Mouse (Mus musculus): ENCODE measurements around the gene Fosl1. TPM values are rescaled to one million over a fixed set of nuclear protein-coding genes. Genes with fewer than 3 reads are reported as not detected.

The Fosl1 gene
- polyA plus RNA-seq, 1 experiment from 2014 or later, result 0.34 TPM

- Histone ChIP-seq H3K27me3 (ENCODE audit: insufficient read depth, poor library complexity, severe bottlenecking) (peaks cover 55% of the 10 kb centered on the region), H3K9me3 (no peaks in the 10 kb centered on the region), H3K27ac (no peak overlapping the region), H3K4me1 (peaks cover 42% of the 10 kb centered on the region), H3K36me3 (peaks cover 16% of the 10 kb centered on the region), H3K4me3 (no peak overlapping the region)
- no peak for DNase-seq (ENCODE audit: low spot score)
- WGBS, result 69% methylated on average over 6 of the region's 6 CpGs
Measured at GRCm38 (mm10) chr19:5451766-5452165, 4.4 kb downstream of the Fosl1 start.

DNA sequence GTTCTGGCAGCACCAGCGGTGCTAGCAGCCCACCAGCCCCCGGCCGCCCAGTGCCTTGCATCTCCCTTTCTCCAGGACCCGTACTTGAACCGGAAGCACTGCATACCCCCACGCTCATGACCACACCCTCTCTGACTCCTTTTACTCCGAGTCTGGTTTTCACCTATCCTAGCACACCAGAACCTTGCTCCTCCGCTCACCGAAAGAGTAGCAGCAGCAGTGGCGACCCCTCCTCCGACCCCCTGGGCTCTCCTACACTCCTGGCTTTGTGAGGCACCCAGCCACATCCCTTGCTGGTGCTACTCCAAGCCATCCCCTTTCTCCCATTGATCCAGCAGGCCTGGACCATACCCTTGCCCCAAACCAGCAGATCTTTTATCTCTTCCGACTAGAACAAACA lies 7.7 kb downstream of the Fosl1 start:
- Histone ChIP-seq H3K4me3 (peak overlapping the region; percentile 90), H3K36me3 (peaks cover 16% of the 10 kb centered on the region), H3K4me1 (peaks cover 38% of the 10 kb centered on the region), H3K27me3 (ENCODE audit: insufficient read depth, poor library complexity, severe bottlenecking) (peaks cover 29% of the 10 kb centered on the region; the same call in 1 of the 2 replicates), H3K27ac (no peak overlapping the region; the same call in 1 of the 2 replicates), H3K9me3 (no peaks in the 10 kb centered on the region)
- 77% methylated on average over 12 of the region's 12 CpGs for WGBS
- DNase-seq (ENCODE audit: low spot score), result no peak

GRCm38 (mm10) chr19:5455568-5455967 lies 8.2 kb downstream of the Fosl1 start:
- H3K4me3 ChIP-seq, result peak overlapping the region; percentile 90
- H3K9me3 ChIP-seq, result no peaks in the 10 kb centered on the region
- H3K36me3 ChIP-seq, result peaks cover 16% of the 10 kb centered on the region
- no peak for DNase-seq (ENCODE audit: low spot score)
- H3K27me3 ChIP-seq (ENCODE audit: insufficient read depth, poor library complexity, severe bottlenecking), result peaks cover 24% of the 10 kb centered on the region; the same call in 1 of the 2 replicates
- H3K27ac ChIP-seq, result peak overlapping the region; percentile 96
- WGBS, result 60% methylated on average over 8 of the region's 8 CpGs
- H3K4me1 ChIP-seq, result peaks cover 38% of the 10 kb centered on the region

DNA sequence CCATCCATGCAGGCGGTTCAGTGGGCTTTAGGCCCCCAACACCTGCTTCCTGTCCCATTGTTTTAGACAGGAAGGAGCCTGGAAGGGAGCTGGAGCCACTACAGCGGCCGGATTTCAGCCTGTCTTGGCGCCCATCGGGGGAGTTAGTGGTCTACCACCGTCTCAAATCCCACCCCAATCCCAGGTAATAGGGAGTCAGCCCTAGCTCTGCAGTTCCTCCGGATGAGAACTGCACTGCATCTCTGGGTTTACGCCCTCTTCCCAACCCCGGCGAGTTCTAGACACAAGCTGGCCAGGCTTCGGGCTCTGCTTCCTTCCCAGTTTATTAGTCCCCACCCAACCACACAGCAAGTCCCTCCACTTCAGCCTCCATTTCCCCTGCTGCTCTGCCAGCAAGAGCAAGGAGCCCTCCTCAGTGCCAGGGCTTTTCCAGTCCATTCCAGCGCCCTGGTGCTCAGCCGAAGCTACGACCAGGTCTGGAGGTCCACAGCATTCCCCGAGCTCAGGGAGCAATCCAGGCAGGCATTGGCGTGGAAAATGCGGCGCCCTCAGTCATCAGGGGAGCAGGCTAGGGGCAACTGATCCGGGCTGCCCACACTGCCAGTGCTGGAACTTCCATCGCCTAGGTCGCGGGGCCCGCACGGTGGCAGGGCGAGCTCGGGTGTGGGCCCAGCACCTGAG lies 9.0 kb downstream of the Fosl1 start:
- 4% methylated on average over 26 of the region's 26 CpGs for WGBS
- H3K4me3 ChIP-seq, result peak overlapping the region; percentile 90
- H3K27ac ChIP-seq, result peak overlapping the region; percentile 96
- no peaks in the 10 kb centered on the region for H3K9me3 ChIP-seq
- H3K36me3 ChIP-seq, result peaks cover 16% of the 10 kb centered on the region
- DNase-seq (ENCODE audit: low spot score), result no peak
- H3K27me3 ChIP-seq (ENCODE audit: insufficient read depth, poor library complexity, severe bottlenecking), result peaks cover 16% of the 10 kb centered on the region; the same call in 1 of the 2 replicates
- peaks cover 44% of the 10 kb centered on the region for H3K4me1 ChIP-seq

DNA sequence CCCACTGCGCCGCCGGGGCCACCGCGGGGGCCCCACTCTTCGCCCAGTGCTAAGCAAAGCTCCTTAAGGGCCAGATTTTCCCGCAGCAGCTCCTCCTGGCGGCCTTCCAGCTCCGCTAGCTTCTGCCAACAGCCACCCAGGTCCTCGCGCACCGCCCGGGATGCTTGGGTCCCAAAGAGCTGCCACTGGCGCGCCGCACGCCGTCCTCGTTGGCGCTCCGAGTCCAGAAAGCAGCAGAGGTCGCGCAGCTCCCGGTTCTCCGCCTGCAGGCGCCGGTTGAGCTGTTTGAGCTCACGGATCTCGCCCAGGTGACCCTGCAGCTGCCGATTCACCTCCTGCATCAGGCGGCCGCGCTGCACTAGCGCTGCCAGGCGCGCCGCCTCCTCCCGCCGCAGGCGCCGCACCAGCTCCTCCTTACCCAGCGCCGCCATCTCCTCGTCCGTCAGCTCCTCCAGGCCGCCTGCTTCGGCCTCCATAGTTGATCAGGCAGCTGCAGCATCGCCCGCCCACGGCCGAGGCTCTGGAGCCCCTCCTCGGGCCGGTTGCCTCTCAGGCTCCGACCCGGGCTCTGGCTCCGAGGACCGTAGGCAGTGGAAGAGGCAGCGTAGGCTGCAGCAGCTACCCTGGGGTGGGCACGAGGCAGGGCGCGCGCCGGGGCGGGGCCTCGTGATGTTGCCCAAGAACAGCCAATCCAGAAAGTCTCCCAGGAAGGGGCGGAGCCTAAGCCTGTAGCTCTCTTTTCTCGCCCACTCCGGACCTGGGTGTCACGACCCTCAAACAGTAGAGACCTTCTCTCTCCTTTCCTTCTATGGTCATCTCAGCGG lies 9.8 kb downstream of the Fosl1 start:
- WGBS, result under 1% methylated on average over 70 of the region's 70 CpGs
- peaks cover 46% of the 10 kb centered on the region for H3K4me1 ChIP-seq
- DNase-seq (ENCODE audit: low spot score), result peak; percentile 98
- H3K9me3 ChIP-seq, result no peaks in the 10 kb centered on the region
- H3K27ac ChIP-seq, result peak overlapping the region; percentile 96
- peaks cover 16% of the 10 kb centered on the region for H3K36me3 ChIP-seq
- 0 out of 2 replicates have a peak, but pooled peaks cover 8% of the 10 kb centered on the region for H3K27me3 ChIP-seq (ENCODE audit: insufficient read depth, poor library complexity, severe bottlenecking)
- peak overlapping the region; percentile 90 for H3K4me3 ChIP-seq

DNA sequence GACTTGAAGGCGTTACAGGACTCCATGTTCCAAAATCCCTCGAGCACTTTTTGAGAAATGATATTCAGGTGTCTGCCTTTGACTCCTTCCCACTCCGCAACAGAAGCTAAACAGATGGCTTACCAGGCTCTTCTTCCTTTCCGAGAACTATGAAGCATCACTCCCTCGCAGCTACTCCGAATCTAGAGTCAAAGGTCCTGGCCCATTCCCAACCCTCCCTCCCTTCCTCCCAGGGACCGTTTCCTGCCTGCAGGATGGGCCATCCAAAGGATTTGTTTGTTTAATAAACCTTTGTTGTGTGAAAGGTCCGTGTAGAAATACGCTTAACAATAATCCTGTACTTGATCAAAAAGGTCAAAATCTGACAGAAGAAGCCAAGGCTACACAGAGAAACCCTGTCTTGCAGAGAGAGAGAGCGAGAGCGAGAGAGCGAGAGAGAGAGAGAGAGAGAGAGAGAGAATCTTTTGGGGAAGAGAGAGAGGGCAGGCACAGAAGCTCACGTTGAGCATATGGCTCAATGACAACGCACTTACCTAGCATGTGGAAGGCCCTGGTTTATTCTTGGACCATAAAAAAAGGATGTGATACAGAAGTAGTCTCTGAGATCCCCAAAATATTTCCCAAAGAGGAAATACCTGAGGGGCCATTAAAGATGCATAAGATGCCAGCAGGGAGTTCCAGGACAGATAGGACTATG lies 10.5 kb downstream of the Fosl1 start, which contains the start of gene Ccdc85b:
Gene Ccdc85b (minus strand): TSS at position 149 of the 697 bp plus-strand sequence.
- peaks cover 46% of the 10 kb centered on the region for H3K4me1 ChIP-seq
- H3K9me3 ChIP-seq, result no peaks in the 10 kb centered on the region
- DNase-seq (ENCODE audit: low spot score), result no peak
- peaks cover 23% of the 10 kb centered on the region for H3K36me3 ChIP-seq
- 0 out of 2 replicates have a peak, but pooled peaks cover 7% of the 10 kb centered on the region for H3K27me3 ChIP-seq (ENCODE audit: insufficient read depth, poor library complexity, severe bottlenecking)
- H3K4me3 ChIP-seq, result peak within 1 kb of the TSS; percentile 90
- H3K27ac ChIP-seq, result peak within 1 kb of the TSS; percentile 96
- 18% methylated on average over 14 of the region's 14 CpGs for WGBS

GRCm38 (mm10) chr19:5459019-5459418 lies 11.7 kb downstream of the Fosl1 start:
- Histone ChIP-seq H3K9me3 (no peaks in the 10 kb centered on the region), H3K36me3 (peaks cover 26% of the 10 kb centered on the region), H3K4me1 (peaks cover 50% of the 10 kb centered on the region), H3K27ac (no peak overlapping the region), H3K4me3 (no peak overlapping the region), H3K27me3 (ENCODE audit: insufficient read depth, poor library complexity, severe bottlenecking) (0 out of 2 replicates have a peak, but pooled peaks cover 7% of the 10 kb centered on the region)
- 59% methylated on average over 7 of the region's 7 CpGs for WGBS
- DNase-seq (ENCODE audit: low spot score), result no peak

DNA sequence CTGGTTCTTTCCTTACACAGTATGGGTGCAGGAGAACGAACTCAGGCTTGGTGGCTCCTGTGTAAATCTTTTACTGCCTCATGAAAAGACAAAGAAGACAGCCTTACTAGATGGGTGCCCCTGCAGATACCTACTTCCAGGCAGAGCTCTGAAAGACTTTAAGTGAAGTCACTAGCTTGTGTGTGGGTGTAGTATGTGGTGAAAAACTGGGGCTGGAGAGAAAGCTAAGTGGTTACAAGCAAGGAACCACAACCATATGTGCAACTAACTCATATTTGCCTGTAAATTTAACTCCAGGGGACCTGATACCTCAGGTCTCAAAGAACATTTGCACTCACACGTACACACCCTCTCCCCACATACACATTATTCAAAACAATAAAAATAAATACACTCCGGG lies 12.5 kb downstream of the Fosl1 start:
- no peak for DNase-seq (ENCODE audit: low spot score)
- peaks cover 51% of the 10 kb centered on the region for H3K4me1 ChIP-seq
- H3K36me3 ChIP-seq, result peaks cover 26% of the 10 kb centered on the region
- 26% methylated on average over 3 of the region's 3 CpGs for WGBS
- H3K27me3 ChIP-seq (ENCODE audit: insufficient read depth, poor library complexity, severe bottlenecking), result 0 out of 2 replicates have a peak, but pooled peaks cover 7% of the 10 kb centered on the region
- H3K4me3 ChIP-seq, result peak overlapping the region; percentile 84
- peak overlapping the region; percentile 89 for H3K27ac ChIP-seq
- no peaks in the 10 kb centered on the region for H3K9me3 ChIP-seq

- DNase-seq (ENCODE audit: low spot score), result peak; percentile 95
- H3K36me3 ChIP-seq, result peaks cover 32% of the 10 kb centered on the region
- WGBS, result under 1% methylated on average over 32 of the region's 32 CpGs
- peaks cover 45% of the 10 kb centered on the region for H3K4me1 ChIP-seq
- H3K27me3 ChIP-seq (ENCODE audit: insufficient read depth, poor library complexity, severe bottlenecking), result 0 out of 2 replicates have a peak, but pooled peaks cover 7% of the 10 kb centered on the region
- H3K9me3 ChIP-seq, result no peaks in the 10 kb centered on the region
- peak within 1 kb of the TSS; percentile 89 for H3K27ac ChIP-seq
- peak within 1 kb of the TSS; percentile 84 for H3K4me3 ChIP-seq
Measured at GRCm38 (mm10) chr19:5460465-5460911, 13.1 kb downstream of the Fosl1 start, which contains the start of gene Fibp. Fibp (plus strand) TSS chr19:5460615.

DNA sequence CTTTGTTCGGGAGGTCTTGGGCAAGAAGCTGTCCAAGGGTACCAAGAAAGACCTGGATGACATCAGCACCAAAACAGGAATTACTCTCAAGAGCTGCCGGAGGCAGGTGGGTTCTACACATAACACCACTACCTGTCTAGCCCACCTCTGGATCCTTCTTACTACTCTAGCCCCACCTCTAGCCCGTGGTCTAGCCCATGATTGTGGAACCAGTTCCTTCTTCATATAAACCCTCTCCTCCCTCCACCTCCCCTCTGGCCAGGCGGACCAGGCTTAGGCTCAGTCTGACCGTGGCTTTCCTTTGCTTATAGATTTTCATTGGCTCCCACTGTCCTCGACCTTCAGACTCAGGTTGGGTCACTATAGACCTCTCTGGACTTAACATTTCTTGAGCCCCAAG lies 14.1 kb downstream of the Fosl1 start:
- H3K9me3 ChIP-seq, result no peaks in the 10 kb centered on the region
- 85% methylated on average over 6 of the region's 6 CpGs for WGBS
- no peak for DNase-seq (ENCODE audit: low spot score)
- H3K36me3 ChIP-seq, result peaks cover 41% of the 10 kb centered on the region
- peak overlapping the region; percentile 84 for H3K4me3 ChIP-seq
- H3K27ac ChIP-seq, result no peak overlapping the region
- H3K4me1 ChIP-seq, result peaks cover 36% of the 10 kb centered on the region
- peaks cover 15% of the 10 kb centered on the region; the same call in 1 of the 2 replicates for H3K27me3 ChIP-seq (ENCODE audit: insufficient read depth, poor library complexity, severe bottlenecking)

GRCm38 (mm10) chr19:5463212-5463611 lies 15.9 kb downstream of the Fosl1 start:
- no peak overlapping the region for H3K27ac ChIP-seq
- no peak for DNase-seq (ENCODE audit: low spot score)
- peaks cover 26% of the 10 kb centered on the region for H3K4me1 ChIP-seq
- WGBS, result 80% methylated on average over 9 of the region's 9 CpGs
- peaks cover 25% of the 10 kb centered on the region for H3K27me3 ChIP-seq (ENCODE audit: insufficient read depth, poor library complexity, severe bottlenecking)
- H3K36me3 ChIP-seq, result peaks cover 58% of the 10 kb centered on the region
- no peaks in the 10 kb centered on the region for H3K9me3 ChIP-seq
- no peak overlapping the region for H3K4me3 ChIP-seq

DNA sequence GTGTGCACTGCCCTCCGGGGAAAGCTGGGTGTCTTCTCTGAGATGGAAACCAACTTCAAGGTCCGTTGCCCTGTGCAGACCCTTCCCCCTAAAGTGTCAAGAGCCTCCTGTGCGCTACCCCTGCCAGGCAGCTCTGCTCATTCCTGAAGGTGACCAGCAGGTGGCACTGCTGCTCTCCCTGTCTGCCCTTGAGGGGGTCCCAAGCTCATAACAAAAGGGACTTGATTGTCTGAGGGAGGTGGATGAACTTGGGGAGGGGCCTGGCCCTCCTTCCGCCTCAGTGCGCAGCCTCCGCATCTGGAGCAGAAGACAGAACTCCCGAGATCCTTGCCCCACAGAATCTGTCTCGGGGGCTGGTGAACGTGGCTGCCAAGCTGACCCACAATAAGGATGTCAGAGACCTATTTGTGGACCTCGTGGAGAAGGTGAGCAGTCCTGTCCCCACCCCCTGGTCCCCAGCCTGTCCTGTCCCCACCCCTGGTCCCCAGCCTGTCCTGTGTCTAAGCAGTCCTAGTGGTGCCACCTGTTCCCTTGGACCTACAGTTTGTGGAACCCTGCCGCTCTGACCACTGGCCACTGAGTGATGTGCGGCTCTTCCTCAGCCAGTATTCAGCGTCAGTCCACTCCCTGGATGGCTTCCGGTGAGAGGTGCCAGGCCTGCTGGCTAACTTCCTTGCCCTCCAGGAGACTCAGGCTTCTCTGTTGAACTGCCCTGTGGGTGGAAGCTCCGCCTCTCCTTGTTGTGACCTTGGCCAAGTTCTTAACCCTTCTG lies 16.6 kb downstream of the Fosl1 start:
- Histone ChIP-seq H3K4me3 (peak overlapping the region; percentile 38), H3K27me3 (ENCODE audit: insufficient read depth, poor library complexity, severe bottlenecking) (peaks cover 22% of the 10 kb centered on the region), H3K9me3 (no peaks in the 10 kb centered on the region), H3K4me1 (peaks cover 30% of the 10 kb centered on the region), H3K36me3 (peaks cover 58% of the 10 kb centered on the region), H3K27ac (peak overlapping the region; percentile 87)
- DNase-seq (ENCODE audit: low spot score), result peak; percentile 83
- 55% methylated on average over 15 of the region's 15 CpGs for WGBS
